11 mouse cellular contexts compared by ENCODE assay signal in the genomic region with DNA sequence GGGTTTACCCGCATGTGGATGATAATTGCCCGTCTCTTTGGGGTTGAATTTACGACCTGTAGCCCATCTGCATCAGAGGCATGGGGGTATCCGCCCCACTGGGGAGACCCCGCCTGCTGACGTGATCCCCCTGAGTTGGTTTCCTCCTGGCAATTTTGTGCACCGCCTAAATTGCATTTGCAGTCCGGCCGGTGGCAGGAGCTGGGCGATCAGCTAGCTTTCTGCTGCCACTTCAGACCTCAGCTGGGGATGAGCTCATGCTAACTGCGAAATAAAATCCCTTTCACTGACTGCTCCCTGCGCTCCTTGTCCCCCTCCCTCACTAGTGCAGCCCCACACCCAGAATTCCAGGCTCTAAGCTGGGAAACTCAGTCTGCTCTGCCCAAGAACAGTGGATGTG. TPM values are rescaled to one million over a fixed set of nuclear protein-coding genes. Genes with fewer than 3 reads are reported as not detected.
DNase-seq lines count a peak whose midpoint lies in the region; ATAC-seq and TF ChIP-seq lines count a peak whose summit lies in the region.
"Had no signal": no experiment of that assay in that cellular context is flagged by ENCODE, and none has a peak within 500 bp of the region (broad histone marks: within the 10 kb centered on the region; RNA-seq: fewer than 3 reads in every experiment).

No protein-coding gene starts in this region.

- intact Hi-C loops in gastrocnemius, adult 2 months (cut with DNase I) = no loop called here

- H3K9ac ChIP-seq in kidney, postnatal 0 days (ENCODE audit: low read depth, low read length) = no peak overlapping the region
- no peak overlapping the region for H3K9ac ChIP-seq in limb, embryonic 12.5 days (replicated peaks)
- H3K9ac ChIP-seq: liver, embryonic 14.5 days had no signal

- H3K9me3 ChIP-seq in kidney, postnatal 0 days (replicated peaks; ENCODE audit: low read length) = no peaks in the 10 kb centered on the region
- no peaks in the 10 kb centered on the region for H3K9me3 ChIP-seq in limb, embryonic 12.5 days

- peak overlapping the region; percentile 37; the same call in 1 of the 2 replicates for H3K4me3 ChIP-seq in kidney, postnatal 0 days (replicated peaks; ENCODE audit: low read depth, low read length)
- H3K4me3 ChIP-seq in limb, embryonic 12.5 days (replicated peaks) = peak overlapping the region; percentile 51
- no peak overlapping the region for H3K4me3 ChIP-seq in gastrocnemius, adult 2 months

- no peak overlapping the region for H3K27ac ChIP-seq in kidney, postnatal 0 days
- no peak overlapping the region for H3K27ac ChIP-seq in limb, embryonic 12.5 days
- no peak overlapping the region for H3K27ac ChIP-seq in gastrocnemius, adult 2 months
- H3K27ac ChIP-seq: liver, embryonic 14.5 days had no signal

- peaks cover 12% of the 10 kb centered on the region; the same call in 1 of the 2 replicates for H3K27me3 ChIP-seq in kidney, postnatal 0 days (ENCODE audit: insufficient read depth, low read length)
- H3K27me3 ChIP-seq in limb, embryonic 12.5 days = peaks cover 58% of the 10 kb centered on the region

- H3K4me2 ChIP-seq in kidney, postnatal 0 days (ENCODE audit: low read length) = peak overlapping the region; percentile 80
- H3K4me2 ChIP-seq in limb, embryonic 12.5 days = peak overlapping the region; percentile 88

- WGBS in kidney, postnatal 0 days = 1% methylated on average over 12 of the region's 12 CpGs
- WGBS in limb, embryonic 12.5 days = 0% methylated on average over 12 of the region's 12 CpGs

- DNase-seq in kidney, postnatal 0 days (ENCODE audit: low spot score) = no peak
- no peak for DNase-seq in kidney, adult 9 months
- DNase-seq in frontal cortex, postnatal 36 days (ENCODE audit: low spot score in 2 of 2) = peak; percentile 45 to 49
- DNase-seq in right cerebral cortex, postnatal 14 days = peak; percentile 37
- DNase-seq in spleen, adult 18-20 months = no peak
- no peak for DNase-seq in gastrocnemius, adult 2 months
- no peak for DNase-seq in lung, postnatal 4 days

- no peaks in the 10 kb centered on the region for H3K36me3 ChIP-seq in kidney, postnatal 0 days (ENCODE audit: insufficient read depth, low read length)
- no peaks in the 10 kb centered on the region for H3K36me3 ChIP-seq in limb, embryonic 12.5 days

- no peak for ATAC-seq in kidney, postnatal 0 days (replicated peaks; ENCODE audit: low FRiP score, low read depth)
- no peak for ATAC-seq in limb, embryonic 12.5 days (ENCODE audit: insufficient number of reproducible peaks, insufficient read depth, low FRiP score, low TSS enrichment, low read depth)

- 0 out of 2 replicates have a peak, but pooled peaks cover 6% of the 10 kb centered on the region for H3K4me1 ChIP-seq in kidney, postnatal 0 days (replicated peaks; ENCODE audit: insufficient read depth, low read length)
- H3K4me1 ChIP-seq in limb, embryonic 12.5 days (replicated peaks) = peaks cover 5% of the 10 kb centered on the region; the same call in 1 of the 2 replicates

- TF ChIP-seq CTCF in kidney, postnatal 0 days (IDR thresholded peaks at IDR 0.05; ENCODE audit: low read depth) = no peak
- TF ChIP-seq CTCF in gastrocnemius, adult 2 months (IDR thresholded peaks at IDR 0.05) = no peak

RNA-seq across cellular contexts. Expression of a gene that starts 1.5 kb away (rescaled TPM):
- 2.1 and 2.3 TPM in 2 replicates for polyA plus RNA-seq in kidney, postnatal 0 days (2015; fragmentation: Nextera tagmentation; extraction: Ambion mirVana)
- polyA plus RNA-seq in limb, embryonic 12.5 days (2016; fragmentation: Nextera tagmentation; extraction: Ambion mirVana) = 1.4 and 2.1 TPM in 2 replicates
- not detected for total RNA-seq in gastrocnemius, adult 2 months (2021)
- total RNA-seq: common myeloid progenitor, adult 5-6 weeks; ES-E14 had no signal

Comparison
In these comparisons a context has a peak if more than half of its experiments do, and no peak if none do; other contexts are left out.
1. DNase-seq: peak in frontal cortex, postnatal 36 days (2 of 2) and right cerebral cortex, postnatal 14 days (single experiment); none in kidney, postnatal 0 days (single experiment), kidney, adult 9 months (single experiment), spleen, adult 18-20 months (0 of 2), gastrocnemius, adult 2 months (single experiment) and lung, postnatal 4 days (0 of 2).